Mouse (Mus musculus) kidney, postnatal 0 days (tissue): ENCODE results near the gene Baz2a. TPM values are rescaled to one million over a fixed set of nuclear protein-coding genes. Genes with fewer than 3 reads are reported as not detected.

ENCODE experiments used
- ATAC-seq: fragments of 200-750 bp; cut with Nextera tagmentation; replicated peaks from 2 replicates; pipeline ENCODE4 v1.8.0; 2017; ENCODE audit warnings: low read depth, moderate number of reproducible peaks, moderate TSS enrichment, moderate library complexity; ENCODE audit not compliant: low FRiP score
- DNase-seq: peaks from one replicate; pipeline ENCODE4 v3.0.0-alpha.2; 2016; ENCODE audit warnings: low spot score
- H3K27ac ChIP-seq: fragments of 300-500 bp; sonication (generic); 2 replicates; pipeline ENCODE4 v1.5.1; 2014; ENCODE audit warnings: mild to moderate bottlenecking
- H3K27me3 ChIP-seq: fragments of 300-500 bp; sonication (generic); 2 replicates; pipeline ENCODE4 v1.6.1; 2014; ENCODE audit warnings: low read length, mixed read lengths; ENCODE audit not compliant: insufficient read depth
- H3K36me3 ChIP-seq: fragments of 300-500 bp; sonication (generic); 2 replicates; pipeline ENCODE4 v1.6.1; 2014; ENCODE audit warnings: low read length, mixed read lengths; ENCODE audit not compliant: insufficient read depth
- H3K4me1 ChIP-seq: fragments of 300-500 bp; sonication (generic); replicated peaks from 2 replicates; pipeline ENCODE4 v1.6.1; 2014; ENCODE audit warnings: antibody characterized with exemption, low read length, mixed read lengths; ENCODE audit not compliant: insufficient read depth
- H3K4me2 ChIP-seq: fragments of 300-500 bp; sonication (generic); 2 replicates; pipeline ENCODE4 v1.6.1; 2014; ENCODE audit warnings: mild to moderate bottlenecking, low read length, moderate library complexity, mixed read lengths
- H3K4me3 ChIP-seq: fragments of 300-500 bp; sonication (generic); replicated peaks from 2 replicates; pipeline ENCODE4 v1.5.1; 2014; ENCODE audit warnings: low read depth, low read length
- H3K9ac ChIP-seq: fragments of 300-500 bp; sonication (generic); 2 replicates; pipeline ENCODE4 v1.6.1; 2014; ENCODE audit warnings: low read depth, low read length
- H3K9me3 ChIP-seq: fragments of 300-500 bp; sonication (generic); replicated peaks from 2 replicates; pipeline ENCODE4 v1.6.1; 2016; ENCODE audit warnings: low read length, inconsistent platforms, mixed read lengths
- CTCF ChIP-seq: IDR thresholded peaks from 2 replicates; pipeline ENCODE4 v1.5.1; 2016; ENCODE audit warnings: antibody characterized with exemption, low read depth, mild to moderate bottlenecking, moderate library complexity
- WGBS: fragments of 180-500 bp; shearing (Covaris S2); extraction: QIAGEN DNeasy Blood & Tissue Kit; methylation state at CpG from one replicate; pipeline ENCODE4 v1.1.7; 2014; 5-methylcytosine and 5-hydroxymethylcytosine counted together
- polyA plus RNA-seq: library from polyadenylated mRNA; unstranded; fragments of >200 nt; fragmentation: Nextera tagmentation; extraction: Ambion mirVana; gene quantifications from 2 replicates; pipeline ENCODE4 v1.2.1, GENCODE M21; 2015

Gene Baz2a
- polyA plus RNA-seq, 1 experiment from 2014 or later, result 9.8 TPM

- DNase-seq, result peak; percentile 21
- no peak overlapping the region for H3K4me2 ChIP-seq
- no peaks in the 10 kb centered on the region for H3K4me1 ChIP-seq
- H3K27me3 ChIP-seq, result no peaks in the 10 kb centered on the region
- TF ChIP-seq CTCF, result peak; percentile 63
- H3K4me3 ChIP-seq, result no peak overlapping the region
- WGBS, result 71% methylated on average over 1 of the region's 1 CpGs
- peaks cover 10% of the 10 kb centered on the region; the same call in 1 of the 2 replicates for H3K36me3 ChIP-seq
- no peak for ATAC-seq
- H3K9ac ChIP-seq, result no peak overlapping the region
- H3K9me3 ChIP-seq, result no peaks in the 10 kb centered on the region
- no peak overlapping the region for H3K27ac ChIP-seq
Measured at GRCm38 (mm10) chr10:128080496-128080895, 10.9 kb upstream of the Baz2a start.

- ATAC-seq (no peak), DNase-seq (no peak)
- Histone ChIP-seq H3K4me2 (peak overlapping the region; percentile 70), H3K36me3 (peaks cover 23% of the 10 kb centered on the region), H3K9me3 (no peaks in the 10 kb centered on the region), H3K27ac (peak overlapping the region; percentile 81; the same call in 1 of the 2 replicates), H3K4me3 (peak overlapping the region; percentile 75), H3K27me3 (no peaks in the 10 kb centered on the region), H3K9ac (peak overlapping the region; percentile 62), H3K4me1 (no peaks in the 10 kb centered on the region)
- WGBS, result 48% methylated on average over 6 of the region's 6 CpGs
- no peak for TF ChIP-seq CTCF
Measured at GRCm38 (mm10) chr10:128081807-128082476, 9.4 kb upstream of the Baz2a start.

GRCm38 (mm10) chr10:128082477-128082808 lies 8.9 kb upstream of the Baz2a start:
- WGBS, result 6% methylated on average over 9 of the region's 9 CpGs
- ATAC-seq, result no peak

GRCm38 (mm10) chr10:128082880-128083421 lies 8.4 kb upstream of the Baz2a start, which contains the start of gene Atp5b:
TSS of gene Atp5b (plus strand) at chr10:128083273.
- Histone ChIP-seq H3K4me2 (peak within 1 kb of the TSS; percentile 77), H3K27me3 (no peaks in the 10 kb centered on the region), H3K4me1 (no peaks in the 10 kb centered on the region), H3K9ac (peak within 1 kb of the TSS; percentile 96), H3K9me3 (no peaks in the 10 kb centered on the region), H3K4me3 (peak within 1 kb of the TSS; percentile 75), H3K27ac (peak within 1 kb of the TSS; percentile 81), H3K36me3 (peaks cover 25% of the 10 kb centered on the region)
- WGBS, result under 1% methylated on average over 34 of the region's 34 CpGs
- DNase-seq (peak; percentile 99), ATAC-seq (peak; percentile 98)
- TF ChIP-seq CTCF, result no peak

More at GRCm38 (mm10) chr10:128082477-128082808, 8.9 kb upstream of the Baz2a start:
- H3K9me3 ChIP-seq, result no peaks in the 10 kb centered on the region
- DNase-seq, result no peak
- H3K27ac ChIP-seq, result peak overlapping the region; percentile 81
- no peaks in the 10 kb centered on the region for H3K27me3 ChIP-seq
- no peak for TF ChIP-seq CTCF
- peaks cover 21% of the 10 kb centered on the region for H3K36me3 ChIP-seq
- peak overlapping the region; percentile 70 for H3K4me2 ChIP-seq
- peak overlapping the region; percentile 75 for H3K4me3 ChIP-seq
- H3K9ac ChIP-seq, result peak overlapping the region; percentile 62
- H3K4me1 ChIP-seq, result no peaks in the 10 kb centered on the region

GRCm38 (mm10) chr10:128083688-128084087 lies 7.7 kb upstream of the Baz2a start:
- Histone ChIP-seq H3K4me2 (peak overlapping the region; percentile 77), H3K9me3 (no peaks in the 10 kb centered on the region), H3K36me3 (peaks cover 31% of the 10 kb centered on the region), H3K27me3 (no peaks in the 10 kb centered on the region), H3K9ac (peak overlapping the region; percentile 96), H3K4me3 (peak overlapping the region; percentile 75), H3K27ac (peak overlapping the region; percentile 77), H3K4me1 (no peaks in the 10 kb centered on the region)
- DNase-seq (peak; percentile 25), ATAC-seq (no peak)
- WGBS, result under 1% methylated on average over 22 of the region's 22 CpGs
- no peak for TF ChIP-seq CTCF

GRCm38 (mm10) chr10:128084160-128084559 lies 7.2 kb upstream of the Baz2a start:
- TF ChIP-seq CTCF, result no peak
- no peaks in the 10 kb centered on the region for H3K9me3 ChIP-seq
- peak overlapping the region; percentile 77 for H3K4me2 ChIP-seq
- no peak for ATAC-seq
- WGBS, result 0% methylated on average over 3 of the region's 3 CpGs
- DNase-seq, result no peak
- peak overlapping the region; percentile 77; the same call in 1 of the 2 replicates for H3K27ac ChIP-seq
- H3K4me1 ChIP-seq, result no peaks in the 10 kb centered on the region
- peaks cover 36% of the 10 kb centered on the region for H3K36me3 ChIP-seq
- peak overlapping the region; percentile 96 for H3K9ac ChIP-seq
- peak overlapping the region; percentile 75 for H3K4me3 ChIP-seq
- H3K27me3 ChIP-seq, result no peaks in the 10 kb centered on the region
